ENCODE assay signal across 8 mouse cellular contexts in genomic region chr19:34550534-34551223, GRCm38 (mm10). TPM values are rescaled to one million over a fixed set of nuclear protein-coding genes. Genes with fewer than 3 reads are reported as not detected.
DNase-seq lines count a peak whose midpoint lies in the region; ATAC-seq and TF ChIP-seq lines count a peak whose summit lies in the region.

Ifit2 (plus strand) TSS chr19:34550694.

- peak within 1 kb of the TSS; percentile 56 for H3K9ac ChIP-seq in embryonic facial prominence, embryonic 14.5 days (ENCODE audit: low read depth, low read length)
- peak within 1 kb of the TSS; percentile 31; the same call in 1 of the 2 replicates for H3K9ac ChIP-seq in limb, embryonic 15.5 days
- peak within 1 kb of the TSS; percentile 44 for H3K9ac ChIP-seq in midbrain, postnatal 0 days (replicated peaks; ENCODE audit: low read length, poor library complexity, severe bottlenecking)

- no peak for TF ChIP-seq POLR2A in bone marrow, adult 2 months (IDR thresholded peaks at IDR 0.05; ENCODE audit: borderline replicate concordance, control insufficient read depth, low read depth, low read length)

- H3K4me1 ChIP-seq in bone marrow, adult 2 months (ENCODE audit: control insufficient read depth, insufficient read depth, low read length): peaks cover 2% of the 10 kb centered on the region; the same call in 1 of the 2 replicates
- peaks cover 10% of the 10 kb centered on the region; the same call in 1 of the 2 replicates for H3K4me1 ChIP-seq in embryonic facial prominence, embryonic 14.5 days (ENCODE audit: control insufficient read depth, insufficient read depth, low read length)
- peaks cover 14% of the 10 kb centered on the region for H3K4me1 ChIP-seq in limb, embryonic 15.5 days
- H3K4me1 ChIP-seq in midbrain, postnatal 0 days (ENCODE audit: insufficient read depth, low read length): peaks cover 6% of the 10 kb centered on the region; the same call in 1 of the 2 replicates

- peak; percentile 96 for ATAC-seq in embryonic facial prominence, embryonic 14.5 days (ENCODE audit: low read depth)
- ATAC-seq in limb, embryonic 15.5 days (ENCODE audit: insufficient number of reproducible peaks, low FRiP score, low TSS enrichment, low read depth): peak; percentile 81
- peak; percentile 94 for ATAC-seq in midbrain, postnatal 0 days (ENCODE audit: low FRiP score)

- no peak within 1 kb of the TSS for H3K27ac ChIP-seq in bone marrow, adult 2 months (ENCODE audit: control insufficient read depth, insufficient read depth, low read depth, low read length, poor library complexity)
- peak within 1 kb of the TSS; percentile 63 for H3K27ac ChIP-seq in embryonic facial prominence, embryonic 14.5 days (replicated peaks; ENCODE audit: low read depth, low read length)
- H3K27ac ChIP-seq in limb, embryonic 15.5 days: peak within 1 kb of the TSS; percentile 84
- H3K27ac ChIP-seq in midbrain, postnatal 0 days (ENCODE audit: low read depth, low read length): peak within 1 kb of the TSS; percentile 73

- H3K9me3 ChIP-seq in embryonic facial prominence, embryonic 14.5 days (ENCODE audit: control insufficient read depth, low read length): no peaks in the 10 kb centered on the region
- no peaks in the 10 kb centered on the region for H3K9me3 ChIP-seq in limb, embryonic 15.5 days
- H3K9me3 ChIP-seq in midbrain, postnatal 0 days (ENCODE audit: low read length): no peaks in the 10 kb centered on the region

- no peaks in the 10 kb centered on the region for H3K27me3 ChIP-seq in embryonic facial prominence, embryonic 14.5 days (replicated peaks; ENCODE audit: control insufficient read depth, insufficient read depth, low read length)
- no peaks in the 10 kb centered on the region for H3K27me3 ChIP-seq in limb, embryonic 15.5 days
- no peaks in the 10 kb centered on the region for H3K27me3 ChIP-seq in midbrain, postnatal 0 days (ENCODE audit: insufficient read depth, low read length)

- TF ChIP-seq CTCF in bone marrow, adult 2 months (IDR thresholded peaks at IDR 0.05; ENCODE audit: control insufficient read depth, insufficient read depth, low read length): peak; percentile 64
- TF ChIP-seq CTCF in midbrain, postnatal 0 days (IDR thresholded peaks at IDR 0.05): peak; percentile 82

- WGBS in bone marrow, adult 2 months: under 1% methylated on average over 22 of the region's 22 CpGs
- WGBS in embryonic facial prominence, embryonic 14.5 days: 2% methylated on average over 22 of the region's 22 CpGs
- 3% methylated on average over 22 of the region's 22 CpGs for WGBS in limb, embryonic 15.5 days
- WGBS in midbrain, postnatal 0 days: under 1% methylated on average over 22 of the region's 22 CpGs

- peak within 1 kb of the TSS; percentile 84 for H3K4me3 ChIP-seq in bone marrow, adult 2 months (replicated peaks; ENCODE audit: control insufficient read depth, low read depth, low read length)
- peak within 1 kb of the TSS; percentile 48 for H3K4me3 ChIP-seq in embryonic facial prominence, embryonic 14.5 days (ENCODE audit: low read depth, low read length)
- H3K4me3 ChIP-seq in limb, embryonic 15.5 days: peak within 1 kb of the TSS; percentile 51
- peak within 1 kb of the TSS; percentile 49 for H3K4me3 ChIP-seq in midbrain, postnatal 0 days (ENCODE audit: low read depth, low read length)

- H3K36me3 ChIP-seq in embryonic facial prominence, embryonic 14.5 days (ENCODE audit: control insufficient read depth, insufficient read depth, low read length): no peaks in the 10 kb centered on the region
- no peaks in the 10 kb centered on the region for H3K36me3 ChIP-seq in limb, embryonic 15.5 days
- H3K36me3 ChIP-seq in midbrain, postnatal 0 days (ENCODE audit: insufficient read depth, low read length): no peaks in the 10 kb centered on the region

- peak within 1 kb of the TSS; percentile 61 for H3K4me2 ChIP-seq in embryonic facial prominence, embryonic 14.5 days (ENCODE audit: low read depth, low read length)
- H3K4me2 ChIP-seq in limb, embryonic 15.5 days: peak within 1 kb of the TSS; percentile 73
- peak within 1 kb of the TSS; percentile 73 for H3K4me2 ChIP-seq in midbrain, postnatal 0 days (ENCODE audit: low read depth, low read length, poor library complexity, severe bottlenecking)

- DNase-seq in B cell, adult 2 months: peak; percentile 69
- DNase-seq in embryonic facial prominence, embryonic 14.5 days (ENCODE audit: low spot score): peak; percentile 94
- peak; percentile 77 for DNase-seq in heart, adult 8-10 months (ENCODE audit: low spot score)
- peak; percentile 79 for DNase-seq in kidney, adult 9 months
- peak; percentile 92 for DNase-seq in midbrain, postnatal 0 days (ENCODE audit: low spot score)
- peak; percentile 44 to 75 for DNase-seq in spleen, postnatal 10 days (ENCODE audit: low spot score in 2 of 2)

RNA-seq across cellular contexts. Expression of gene Ifit2, which starts in this region (rescaled TPM):
- polyA plus RNA-seq in bone marrow, adult 2 months (2011; ENCODE audit: insufficient read depth, insufficient read length, low replicate concordance, missing spikeins): 3.7 and 3.8 TPM in 2 replicates
- polyA plus RNA-seq in embryonic facial prominence, embryonic 14.5 days (2014; fragmentation: Nextera tagmentation; extraction: Ambion mirVana): 9.5 and 10.3 TPM in 2 replicates
- 1 to 10 TPM; 3.2 to 4.4 (median 3.7) TPM for total RNA-seq in heart, adult 8-10 months (2022)
- 12.7 and 13.6 TPM in 2 replicates for polyA plus RNA-seq in limb, embryonic 15.5 days (2015; fragmentation: Nextera tagmentation; extraction: Ambion mirVana)
- 11.1 and 11.5 TPM in 2 replicates for total RNA-seq in midbrain, postnatal 0 days (2014; rRNA removed)
- 8.2 and 9.0 TPM in 2 replicates for polyA plus RNA-seq in midbrain, postnatal 0 days (2015; fragmentation: Nextera tagmentation; extraction: Ambion mirVana)
